Mouse (Mus musculus) cerebellum, adult 11-12 months (tissue): ENCODE data around the gene Rassf8.
A peak's percentile ranks its signal among the peaks of the same experiment; 100 is the strongest.

Experiments used
- DNase-seq: peaks from one replicate; pipeline ENCODE4 v3.0.0; 2022

The Rassf8 gene

GRCm38 (mm10) chr6:145779383-145779782, 32.8 kb downstream of the Rassf8 start:
- no peak for DNase-seq

DNA sequence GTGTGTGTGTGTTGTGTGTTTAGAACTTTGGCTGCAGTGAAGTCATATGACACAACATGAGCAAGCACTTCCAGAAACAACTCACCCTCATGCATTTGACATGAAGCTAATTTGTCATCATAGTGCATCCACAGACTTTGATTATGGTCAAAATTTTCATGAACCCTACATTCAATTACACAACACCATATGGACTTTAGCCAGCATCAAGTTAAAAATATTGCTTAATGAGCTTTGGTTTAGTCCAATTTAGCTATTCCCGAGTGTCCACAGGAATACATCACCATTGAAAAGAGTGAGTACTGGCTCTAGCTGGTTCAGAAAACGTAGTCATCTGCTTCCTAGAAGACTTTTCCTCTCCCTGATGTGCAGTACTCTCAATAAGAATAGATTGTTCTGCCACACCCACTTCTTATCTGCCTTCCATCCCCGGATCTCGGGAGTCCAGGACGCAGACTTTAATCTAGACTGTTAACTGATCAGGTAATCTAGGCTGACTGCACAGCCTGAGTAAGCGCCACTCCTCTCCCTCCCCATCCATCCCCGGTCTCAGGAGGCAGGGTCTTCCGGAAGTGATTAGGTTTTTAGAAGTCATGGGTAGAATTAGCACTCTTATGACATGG, 33.7 kb downstream of the Rassf8 start:
- DNase-seq: no peak

DNA sequence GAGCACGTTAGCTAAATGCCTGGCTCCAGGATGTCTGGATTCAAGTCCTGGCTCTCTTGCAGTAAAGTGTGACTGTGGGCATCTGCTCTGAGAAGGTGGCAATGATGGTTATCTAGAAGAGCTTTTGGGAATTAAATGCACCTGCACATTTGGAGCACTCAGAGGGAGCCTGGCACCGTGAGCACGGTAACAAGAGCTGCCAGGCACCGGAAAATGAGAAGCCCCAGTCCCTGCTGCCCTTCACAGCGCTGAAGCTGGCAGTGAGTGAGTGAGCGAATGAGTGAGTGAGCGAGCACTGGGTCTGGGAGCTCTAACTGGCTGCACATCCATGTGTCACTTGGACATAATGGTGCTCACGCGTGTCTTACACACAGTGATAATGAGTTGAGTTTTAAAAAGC, 34.7 kb downstream of the Rassf8 start:
- peak; percentile 73 for DNase-seq

DNA sequence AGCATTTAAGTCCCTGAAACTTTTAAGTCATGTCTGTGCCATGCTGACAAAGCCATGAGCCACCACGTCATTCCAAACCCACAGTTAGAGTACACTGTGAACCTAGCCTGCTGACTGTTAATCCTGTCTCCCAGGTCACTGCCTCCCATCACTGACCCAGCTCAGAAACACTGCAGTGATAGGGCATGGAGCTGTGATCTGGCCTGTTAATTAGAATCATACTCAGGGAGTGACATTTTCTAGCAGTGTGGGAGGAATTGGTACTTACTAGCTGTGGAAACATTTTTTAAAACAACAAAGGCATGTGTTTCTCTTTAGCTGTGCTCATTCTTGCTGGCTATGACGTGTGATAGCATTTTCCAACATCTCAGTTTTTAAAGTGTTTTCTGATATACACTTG, 35.4 kb downstream of the Rassf8 start:
- DNase-seq: no peak

GRCm38 (mm10) chr6:145787311-145787710, 40.8 kb downstream of the Rassf8 start:
- DNase-seq: no peak

DNA sequence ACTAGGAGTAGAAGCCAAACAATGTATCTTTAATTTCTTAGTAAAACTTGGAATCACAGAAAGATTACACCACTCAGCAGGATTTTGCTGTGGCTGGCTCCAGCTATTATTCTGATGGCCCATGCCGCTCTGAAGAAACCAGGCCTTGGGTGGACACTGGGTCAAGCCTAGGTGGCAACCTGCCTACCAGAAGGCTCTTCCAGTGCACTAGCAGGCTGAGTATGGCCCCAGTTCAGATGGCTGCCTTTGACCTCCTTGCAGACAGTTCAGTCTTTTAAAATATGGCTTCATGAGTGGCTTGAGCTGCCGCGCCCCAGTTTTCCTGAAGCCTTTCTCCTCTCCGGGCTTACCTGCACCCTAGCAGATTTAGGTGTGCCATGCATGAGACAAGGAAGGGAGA, 43.2 kb downstream of the Rassf8 start:
- no peak for DNase-seq

DNA sequence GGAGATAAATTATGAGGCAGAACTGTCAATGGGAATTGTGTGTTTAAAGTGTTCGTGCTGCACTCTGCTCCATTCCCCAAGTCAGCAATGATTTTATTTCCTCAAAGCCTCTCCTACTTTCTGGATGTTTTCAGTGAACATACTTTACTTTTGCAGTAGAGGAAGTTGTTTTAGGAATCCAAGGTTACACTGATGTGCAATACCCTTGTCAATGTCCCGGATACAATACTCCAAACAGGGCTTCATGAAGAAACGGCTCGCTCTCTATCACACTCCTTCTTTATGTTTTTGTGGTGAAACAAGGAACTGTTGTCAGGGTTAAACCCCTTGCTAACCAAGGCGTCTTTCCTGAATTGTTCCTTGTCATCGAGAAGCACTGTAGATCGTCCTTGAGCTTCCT, 45.8 kb downstream of the Rassf8 start:
- DNase-seq: no peak

DNA sequence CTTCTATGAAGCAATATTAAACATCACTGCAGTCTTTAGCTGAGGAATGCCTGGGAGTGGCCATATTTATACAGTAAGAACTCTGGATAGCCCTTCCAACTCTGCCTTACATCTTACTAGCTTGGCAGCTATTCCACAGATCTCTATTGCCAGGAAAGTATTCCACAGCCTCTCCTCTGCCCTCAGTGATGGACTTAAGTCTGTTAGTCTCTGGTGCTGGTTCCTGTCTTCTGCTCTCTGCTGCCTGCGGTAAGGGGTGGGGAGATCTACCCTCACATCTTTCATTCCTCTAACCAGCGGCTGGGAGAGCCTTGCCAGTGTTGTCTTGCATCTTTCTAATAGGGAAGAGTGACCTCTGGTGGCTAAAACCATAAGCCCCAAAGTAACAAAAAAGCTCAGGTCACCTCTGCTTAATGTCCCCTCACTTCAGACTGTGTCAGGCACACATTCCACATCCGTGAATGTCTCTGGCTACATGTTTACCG, 46.6 kb downstream of the Rassf8 start:
- DNase-seq: no peak

DNA sequence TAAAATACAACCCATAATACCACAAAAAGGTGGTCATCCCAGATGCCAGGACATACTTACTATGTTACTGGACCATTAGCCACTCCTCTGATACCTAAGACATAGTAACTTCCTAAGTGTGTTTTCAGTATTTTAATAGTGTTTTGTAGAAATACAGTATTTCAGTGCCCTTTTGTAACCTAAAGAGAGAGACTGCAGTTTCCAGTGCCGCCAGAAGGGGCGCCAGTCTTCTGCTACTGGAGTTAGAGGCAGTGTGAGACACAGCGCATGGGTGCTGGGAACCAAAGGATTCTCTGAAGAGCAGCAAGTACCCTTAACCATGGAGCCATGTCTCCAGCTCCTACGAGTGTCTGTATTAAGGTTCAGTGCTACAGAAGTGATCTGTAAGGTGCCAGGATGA, 48.1 kb downstream of the Rassf8 start:
- DNase-seq: no peak

- DNase-seq: no peak
Observed at GRCm38 (mm10) chr6:145796191-145797023, 49.9 kb downstream of the Rassf8 start.

DNA sequence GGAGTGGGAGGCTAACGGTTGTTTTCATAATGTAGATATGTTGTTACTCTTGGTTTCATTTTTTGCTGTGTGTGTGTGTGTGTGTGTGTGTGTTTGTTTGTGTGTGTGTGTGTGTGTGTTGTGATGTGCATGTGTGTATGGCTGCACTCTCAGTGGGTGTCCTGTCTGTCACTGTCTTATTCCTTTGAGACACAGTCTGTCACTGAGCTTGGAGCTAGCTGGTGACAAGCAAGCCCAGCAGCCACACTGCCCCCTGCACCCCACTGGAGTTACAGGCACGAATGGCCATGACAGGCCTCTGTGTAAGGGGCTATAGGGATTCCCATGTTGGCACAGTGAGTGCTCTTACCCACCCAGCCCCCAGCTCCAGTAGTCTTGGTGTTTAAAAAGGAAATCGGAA, 51.1 kb downstream of the Rassf8 start:
- no peak for DNase-seq

- peak; percentile 43 for DNase-seq
Observed at GRCm38 (mm10) chr6:145801796-145802488, 55.4 kb downstream of the Rassf8 start.

DNA sequence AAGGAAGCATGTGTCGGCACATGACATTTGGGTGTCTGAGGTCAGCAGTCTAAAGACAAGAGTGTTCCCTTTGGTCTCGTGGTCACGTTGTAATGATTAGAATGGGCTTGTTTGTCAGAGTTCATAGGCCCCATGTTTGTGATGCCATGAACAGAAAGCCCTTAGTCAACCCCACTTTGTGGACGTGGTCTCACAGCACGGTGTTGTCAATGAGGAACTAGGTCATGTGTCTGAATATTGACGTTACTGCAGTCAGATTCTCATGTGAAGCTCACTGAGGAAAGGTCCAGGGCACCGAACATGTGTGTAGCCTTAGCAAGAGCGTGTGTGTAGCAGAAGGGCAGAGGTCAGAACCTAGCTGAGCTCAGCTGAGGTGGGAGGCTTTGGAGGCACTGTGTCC, 56.3 kb downstream of the Rassf8 start:
- no peak for DNase-seq

- peak; percentile 47 for DNase-seq
Observed at GRCm38 (mm10) chr6:145804276-145804675, 57.7 kb downstream of the Rassf8 start.

- DNase-seq: no peak
Observed at GRCm38 (mm10) chr6:145806784-145807183, 60.2 kb downstream of the Rassf8 start.

DNA sequence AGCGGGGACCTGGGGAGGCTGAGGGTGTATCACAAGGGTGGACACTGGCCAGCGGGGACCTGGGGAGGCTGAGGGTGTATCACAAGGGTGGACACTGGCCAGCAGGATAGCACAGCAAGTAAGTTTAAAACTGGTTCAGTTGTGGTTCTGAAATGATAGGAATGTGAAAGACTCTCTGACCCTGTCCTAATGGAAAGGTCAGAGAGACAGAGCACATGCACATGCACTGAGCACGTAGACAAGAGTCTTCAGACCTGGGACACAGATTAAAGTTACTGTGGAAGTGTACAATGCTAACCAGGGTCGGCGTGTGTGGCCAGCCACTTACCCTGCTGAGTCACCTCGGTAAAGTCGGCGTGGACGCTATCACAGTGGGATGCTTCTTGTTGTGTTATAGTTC, 61.4 kb downstream of the Rassf8 start:
- DNase-seq: no peak

- no peak for DNase-seq
Observed at GRCm38 (mm10) chr6:145809566-145809965, 63.0 kb downstream of the Rassf8 start.

- no peak for DNase-seq
Observed at GRCm38 (mm10) chr6:145810015-145810414, 63.5 kb downstream of the Rassf8 start.

DNA sequence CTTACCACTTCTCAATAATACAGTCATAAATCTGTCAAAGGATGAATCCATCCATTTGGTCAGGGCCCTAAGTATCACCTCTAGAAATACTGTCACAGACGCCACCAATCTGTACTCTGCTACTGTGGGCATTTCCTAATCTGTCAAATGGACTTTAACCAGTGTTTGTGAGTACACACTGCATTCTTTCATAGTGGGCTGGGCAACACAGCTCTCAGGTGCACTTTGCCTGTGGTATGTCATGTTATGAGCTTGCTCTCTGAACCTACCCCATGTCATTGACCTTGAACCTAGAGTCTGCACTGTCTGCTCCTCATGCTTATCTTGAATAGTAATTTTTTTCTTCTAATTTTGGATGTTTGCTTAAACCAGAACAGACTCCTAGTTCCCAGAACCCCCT, 64.6 kb downstream of the Rassf8 start:
- no peak for DNase-seq

- DNase-seq: no peak
Observed at GRCm38 (mm10) chr6:145815200-145815599, 68.7 kb downstream of the Rassf8 start.

- no peak for DNase-seq
Observed at GRCm38 (mm10) chr6:145819151-145819550, 72.6 kb downstream of the Rassf8 start.

DNA sequence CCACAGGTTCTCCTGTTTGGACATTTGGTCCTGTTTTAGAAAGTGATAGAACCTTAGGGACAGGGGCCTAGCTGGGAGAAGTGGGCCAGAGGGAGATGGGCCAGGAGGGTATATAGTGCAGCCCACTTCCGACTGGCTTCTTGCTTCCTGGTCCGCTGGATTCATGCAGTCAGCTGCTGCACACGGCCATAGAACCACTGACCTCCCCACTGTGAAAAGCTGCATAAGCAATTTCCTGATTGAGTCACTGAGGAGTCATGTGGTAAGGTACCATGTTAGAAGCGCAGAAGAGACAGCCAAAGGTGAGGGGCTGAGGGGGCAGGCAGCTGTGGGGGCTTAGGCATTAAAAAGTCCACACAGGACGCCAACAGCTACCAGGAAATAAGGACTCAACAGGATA, 75.7 kb downstream of the Rassf8 start:
- DNase-seq: no peak

DNA sequence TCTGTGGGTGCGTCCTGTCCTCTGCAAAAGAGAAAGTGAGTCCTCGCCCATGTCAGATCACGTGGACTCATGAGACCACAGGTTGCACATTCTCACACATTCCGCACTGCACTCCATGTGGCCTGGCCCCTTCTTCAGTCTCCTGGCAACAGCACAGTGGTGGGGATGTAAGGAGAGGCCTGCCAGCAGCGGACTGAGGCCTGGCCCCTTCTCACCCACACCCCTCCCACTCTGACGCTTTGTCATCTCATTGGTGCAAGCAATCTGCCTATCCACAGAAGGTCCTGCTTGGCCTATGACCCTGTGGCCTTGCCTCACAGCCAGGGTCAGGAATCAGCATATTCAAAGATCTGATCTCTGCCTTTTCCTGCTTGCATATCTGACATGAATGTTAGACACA, 76.6 kb downstream of the Rassf8 start:
- DNase-seq: no peak
